Mouse (Mus musculus): Measurements from ENCODE around the gene Maea.

DNA sequence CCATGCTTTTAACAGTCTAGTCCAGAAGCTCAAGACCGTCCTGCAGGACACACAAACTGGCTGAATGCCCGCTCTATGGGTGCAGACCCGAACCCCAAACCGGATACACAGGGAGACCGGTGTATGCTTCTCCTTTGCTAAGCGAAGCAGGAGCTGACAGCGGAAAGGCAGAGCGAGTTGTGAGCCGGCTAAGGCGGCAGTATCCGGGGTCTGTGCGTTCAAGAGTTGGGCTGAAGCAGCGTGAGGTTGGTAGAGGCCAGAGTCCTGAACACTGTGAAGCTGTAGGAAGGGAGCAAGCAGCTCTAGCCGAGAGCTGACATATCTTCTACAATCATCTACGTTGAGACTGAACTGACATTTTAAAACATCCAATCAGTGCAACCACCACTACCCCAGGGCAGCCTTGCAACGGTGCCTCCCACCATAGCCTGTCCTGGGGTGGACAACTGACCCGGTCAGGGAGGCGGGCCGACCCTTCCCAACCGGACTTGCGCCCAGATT is 42.5 kb downstream of the Maea start:
- TF ChIP-seq CTCF (IDR thresholded peaks at IDR 0.05; ENCODE audit: insufficient read depth, low read depth, low read length) (no peak), POLR2A (IDR thresholded peaks at IDR 0.05; ENCODE audit: insufficient read depth, low read depth, low read length) (no peak)
